Mouse (Mus musculus) erythroblast, embryonic 14.5 days (primary cell): ENCODE measurements around the gene Hipk2.

ENCODE experiments used
- GATA1 ChIP-seq: IDR thresholded peaks from 2 replicates; pipeline ENCODE4 v1.6.1; 2012; ENCODE audit warnings: low read length, inconsistent platforms, mixed read lengths
- TAL1 ChIP-seq: IDR thresholded peaks from 3 replicates; pipeline ENCODE4 v1.6.1; 2012; ENCODE audit warnings: low read length, inconsistent platforms, mixed read lengths

- TF ChIP-seq GATA1 (no peak), TAL1 (no peak)
Measured at GRCm38 (mm10) chr6:38776000-38776584, 99.9 kb downstream of the Hipk2 start.
